ENCODE assay signal across 10 mouse cellular contexts in genomic region chr5:15498774-15499400, GRCm38 (mm10). TPM values are rescaled to one million over a fixed set of nuclear protein-coding genes. Genes with fewer than 3 reads are reported as not detected.
DNase-seq lines count a peak whose midpoint lies in the region; ATAC-seq and TF ChIP-seq lines count a peak whose summit lies in the region.
"Not testable (repeated sequence)": the region's sequence is repeated elsewhere in the genome, so short reads cannot be mapped to it uniquely, and the experiment has no call there.
"Had no signal": no experiment of that assay in that cellular context is flagged by ENCODE, and none has a peak within 500 bp of the region (broad histone marks: within the 10 kb centered on the region; RNA-seq: fewer than 3 reads in every experiment).

No protein-coding gene starts in this region.

- not testable (repeated sequence) for H3K27me3 ChIP-seq in hindbrain, embryonic 12.5 days; limb, embryonic 12.5 days

- not testable (repeated sequence) for H3K4me3 ChIP-seq in hindbrain, embryonic 12.5 days; limb, embryonic 12.5 days (replicated peaks)

- not testable (repeated sequence) for TF ChIP-seq POLR2A in brain, embryonic 14.5 days (IDR thresholded peaks at IDR 0.05; ENCODE audit: borderline replicate concordance, extremely low read depth, insufficient read depth, insufficient read length, poor library complexity, severe bottlenecking)

- WGBS in hindbrain, embryonic 12.5 days: 29% methylated on average over 5 of the region's 5 CpGs
- WGBS in limb, embryonic 12.5 days: 41% methylated on average over 5 of the region's 5 CpGs

- not testable (repeated sequence) for H3K4me2 ChIP-seq in hindbrain, embryonic 12.5 days (replicated peaks); limb, embryonic 12.5 days

- not testable (repeated sequence) for H3K9ac ChIP-seq in hindbrain, embryonic 12.5 days; limb, embryonic 12.5 days (replicated peaks)

- H3K4me1 ChIP-seq in hindbrain, embryonic 12.5 days; limb, embryonic 12.5 days (replicated peaks): not testable (repeated sequence)

- DNase-seq in brain, embryonic 14.5 days (ENCODE audit: low read depth): not testable (repeated sequence)
- peak; percentile 27 for DNase-seq in gastrocnemius, adult 18-20 months (ENCODE audit: low spot score)
- peak; percentile 56 for DNase-seq in kidney, postnatal 10 days
- peak; percentile 24 for DNase-seq in lung, postnatal 10 days
- peak; percentile 29 to 54 for DNase-seq in right cerebral cortex, adult 2 months (ENCODE audit: low spot score in 2 of 2)

- peaks cover 30% of the 10 kb centered on the region for H3K9me3 ChIP-seq in hindbrain, embryonic 12.5 days (replicated peaks)
- H3K9me3 ChIP-seq in limb, embryonic 12.5 days: peaks cover 45% of the 10 kb centered on the region

- peak; percentile 4; the same call in 1 of the 2 replicates for TF ChIP-seq CTCF in brain, embryonic 14.5 days (IDR thresholded peaks at IDR 0.05; ENCODE audit: borderline replicate concordance, extremely low read depth, insufficient read depth, insufficient read length)

- not testable (repeated sequence) for H3K27ac ChIP-seq in hindbrain, embryonic 12.5 days; limb, embryonic 12.5 days

- H3K36me3 ChIP-seq in hindbrain, embryonic 12.5 days; limb, embryonic 12.5 days: not testable (repeated sequence)

- ATAC-seq in hindbrain, embryonic 12.5 days (ENCODE audit: low FRiP score): peak; percentile 89
- ATAC-seq in limb, embryonic 12.5 days (ENCODE audit: insufficient number of reproducible peaks, insufficient read depth, low FRiP score, low TSS enrichment, low read depth): peak; percentile 85

RNA-seq across cellular contexts. Expression of gene Gm21149, which starts 22.6 kb away (rescaled TPM):
- polyA plus RNA-seq in brain, embryonic 14.5 days (2012; rRNA removed): not detected in 2 replicates
- total RNA-seq in gastrocnemius, adult 18-20 months (2021): not detected
- not detected in 2 replicates for polyA plus RNA-seq in hindbrain, embryonic 12.5 days (2016; fragmentation: Nextera tagmentation; extraction: Ambion mirVana)
- polyA plus RNA-seq in limb, embryonic 12.5 days (2016; fragmentation: Nextera tagmentation; extraction: Ambion mirVana): not detected in 2 replicates
- total RNA-seq: left cerebral cortex, postnatal 10 days had no signal
- polyA plus RNA-seq: gonadal fat pad, adult 2 months had no signal

RNA-seq across cellular contexts. Expression of gene Gm21190, which starts 30.1 kb away (rescaled TPM):
- polyA plus RNA-seq in brain, embryonic 14.5 days (2012; rRNA removed): not detected in 2 replicates
- total RNA-seq in gastrocnemius, adult 18-20 months (2021): not detected
- polyA plus RNA-seq in hindbrain, embryonic 12.5 days (2016; fragmentation: Nextera tagmentation; extraction: Ambion mirVana): not detected in 2 replicates
- not detected in 2 replicates for polyA plus RNA-seq in limb, embryonic 12.5 days (2016; fragmentation: Nextera tagmentation; extraction: Ambion mirVana)
- total RNA-seq: left cerebral cortex, postnatal 10 days had no signal
- polyA plus RNA-seq: gonadal fat pad, adult 2 months; urinary bladder, adult 2 months had no signal
